Mouse (Mus musculus) B cell, adult 67 days (primary cell): ENCODE measurements around the gene Gm2035. TPM values are rescaled to one million over a fixed set of nuclear protein-coding genes. Genes with fewer than 3 reads are reported as not detected.

Experiments
- total RNA-seq, 2 experiments: library from RNA; stranded (reverse); gene quantifications; 4 replicates each; pipeline ENCODE4 v1.2.4; 2023

The Gm2035 gene
- total RNA-seq, result not detected

DNA sequence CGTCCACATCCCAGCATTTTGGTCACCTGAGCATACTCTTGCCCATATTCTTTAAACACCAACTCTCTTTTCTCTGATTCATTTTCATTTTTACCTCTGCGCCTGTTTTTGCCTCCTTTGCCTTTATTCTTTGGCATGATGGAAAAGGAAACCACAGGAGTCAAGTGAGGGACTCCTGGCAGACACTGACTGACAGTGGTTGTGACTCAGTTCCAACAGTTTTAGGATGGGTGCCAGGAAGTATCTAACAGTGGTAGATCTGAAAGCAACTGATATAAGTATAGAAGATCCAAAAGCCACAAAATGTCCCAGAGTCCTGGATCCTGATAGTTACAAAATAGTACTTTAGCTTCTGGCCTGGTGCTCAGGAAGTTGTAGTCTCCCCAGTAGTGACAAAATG lies at the start of gene Gm2035:
Gene Gm2035 (minus strand): TSS at position 137 of the 400 bp plus-strand sequence.

DNA sequence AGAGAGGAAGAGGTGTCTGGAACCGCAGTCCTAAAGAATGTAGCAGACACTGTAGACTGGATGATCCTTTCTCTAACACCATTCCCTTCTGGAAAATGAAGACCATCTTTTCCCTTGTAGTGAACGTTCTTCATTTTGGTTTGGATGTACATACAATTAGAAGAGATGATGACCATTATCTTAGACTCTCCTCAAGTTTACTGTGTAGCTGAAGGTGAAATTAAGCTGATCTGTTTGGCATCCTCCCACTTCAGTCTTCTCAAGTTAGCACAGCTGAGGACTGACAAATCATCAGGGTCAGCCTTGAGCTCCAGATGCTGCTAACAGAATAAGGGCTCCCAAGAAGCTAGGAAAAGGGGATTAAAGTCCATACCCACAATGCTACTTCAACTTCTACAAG lies 34.1 kb upstream of the Gm2035 start, which contains the start of gene Gm2042:
Gene Gm2042 (plus strand): TSS at position 301 of the 400 bp plus-strand sequence.

DNA sequence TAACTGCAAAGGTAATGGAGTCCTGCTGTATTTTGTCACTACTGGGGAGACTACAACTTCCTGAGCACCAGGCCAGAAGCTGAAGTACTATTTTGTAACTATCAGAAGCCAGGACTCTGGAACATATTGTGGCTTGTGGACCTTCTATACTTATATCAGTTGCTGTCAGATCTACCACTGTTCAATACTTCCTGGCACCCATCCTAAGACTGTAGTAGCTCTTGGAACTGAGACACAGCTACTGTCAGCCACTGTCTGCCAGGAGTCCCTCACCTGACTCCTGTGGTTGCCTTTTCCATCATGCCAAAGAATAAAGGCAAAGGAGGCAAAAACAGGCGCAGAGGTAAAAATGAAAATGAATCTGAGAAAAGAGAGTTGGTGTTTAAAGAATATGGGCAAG lies 24.6 kb downstream of the Gm2035 start, which contains the start of gene Gm2022:
Gene Gm2022 (plus strand): TSS at position 301 of the 400 bp plus-strand sequence.

DNA sequence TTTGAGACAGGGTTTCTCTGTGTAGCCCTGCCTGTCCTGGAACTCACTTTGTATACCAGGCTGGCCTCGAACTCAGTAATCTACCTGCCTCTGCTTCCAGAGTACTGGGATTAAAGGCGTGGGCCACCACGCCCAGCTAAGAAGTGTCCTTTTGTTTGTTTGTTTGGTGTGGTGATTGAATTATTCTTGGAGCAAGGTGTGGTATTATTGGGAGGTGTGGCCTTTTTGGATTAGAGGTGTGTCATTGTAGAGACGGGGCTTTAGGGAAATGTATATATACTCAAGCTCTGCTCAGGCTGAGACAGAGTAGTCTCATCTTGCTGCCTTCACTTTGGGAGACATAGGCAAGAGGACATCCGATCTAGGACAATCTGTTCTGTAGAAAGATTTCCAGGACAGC lies 45.9 kb downstream of the Gm2035 start, which contains the start of gene Gm2016:
Gene Gm2016 (plus strand): TSS at position 301 of the 400 bp plus-strand sequence.

Other genes starting within 250 kb of the Gm2035 start
- not detected for gene Gm21319, start 144.1 kb downstream of the Gm2035 start, total RNA-seq
- gene Gm21936, start 124.3 kb downstream of the Gm2035 start, total RNA-seq, result not detected
- gene BB287469, start 103.3 kb downstream of the Gm2035 start, total RNA-seq, result not detected
- gene Gm2001, start 77.5 kb downstream of the Gm2035 start, total RNA-seq, result not detected
- gene Gm2016, start 45.8 kb downstream of the Gm2035 start, total RNA-seq, result not detected
- not detected for gene Gm2022, start 24.5 kb downstream of the Gm2035 start, total RNA-seq
- gene Gm2042, start 34.2 kb upstream of the Gm2035 start, total RNA-seq, result not detected
- not detected for gene Gm2075, start 92.0 kb upstream of the Gm2035 start, total RNA-seq
- not detected for gene Gm6803, start 98.9 kb upstream of the Gm2035 start, total RNA-seq
- not detected for gene Gm2056, start 107.1 kb upstream of the Gm2035 start, total RNA-seq
- gene Gm16368, start 163.8 kb upstream of the Gm2035 start, total RNA-seq, result not detected